Comparison of ENCODE assay signal across 21 mouse cellular contexts in the genomic region with DNA sequence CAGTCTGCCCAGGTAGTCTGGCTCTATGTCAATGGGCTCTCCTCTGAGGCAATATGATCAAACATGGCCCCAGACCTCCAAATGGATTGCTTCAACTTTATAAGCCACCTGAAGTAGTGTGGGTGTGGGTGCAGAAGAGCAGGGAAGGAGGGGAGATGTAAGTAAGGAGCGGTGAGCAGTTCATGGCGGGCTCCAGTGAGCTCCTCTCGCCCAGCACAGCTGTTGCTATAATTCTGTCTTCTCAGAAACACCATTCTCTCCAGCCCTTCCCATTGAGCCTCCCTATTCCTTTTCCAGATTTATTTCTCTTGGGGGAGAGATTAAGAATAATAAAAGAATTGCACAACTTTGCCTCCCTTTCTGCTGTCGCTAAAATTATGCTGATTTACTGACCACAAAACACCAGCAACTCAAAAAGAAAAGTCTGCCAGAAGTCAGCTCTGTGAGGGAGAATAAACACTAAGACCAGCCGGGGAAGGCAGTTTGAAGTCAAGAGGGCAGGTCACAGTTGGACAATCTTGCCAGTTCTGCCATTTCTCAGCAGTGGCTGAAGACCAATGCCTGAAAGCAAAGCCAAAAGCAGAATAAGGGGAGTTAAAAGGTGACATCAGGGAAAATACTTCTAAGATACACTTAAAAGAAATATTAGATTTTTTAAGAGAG.
DNase-seq lines count a peak whose midpoint lies in the region; ATAC-seq lines count a peak whose summit lies in the region.
"Had no signal": no experiment of that assay in that cellular context is flagged by ENCODE, and none has a peak within 500 bp of the region (broad histone marks: within the 10 kb centered on the region; RNA-seq: fewer than 3 reads in every experiment).

No protein-coding gene starts in this region.

- no peak overlapping the region for H3K4me3 ChIP-seq in hindbrain, embryonic 16.5 days (ENCODE audit: low read length)
- H3K4me3 ChIP-seq: heart, embryonic 10.5 days; hindbrain, embryonic 13.5 days; liver, embryonic 15.5 days had no signal

- 76% methylated on average over 5 of the region's 5 CpGs for WGBS in hindbrain, embryonic 16.5 days

- no peaks in the 10 kb centered on the region for H3K36me3 ChIP-seq in hindbrain, embryonic 16.5 days (ENCODE audit: control insufficient read depth, insufficient read depth, low read length)
- H3K36me3 ChIP-seq: heart, embryonic 10.5 days; hindbrain, embryonic 13.5 days; liver, embryonic 15.5 days had no signal

- no peaks in the 10 kb centered on the region for H3K9me3 ChIP-seq in hindbrain, embryonic 16.5 days (ENCODE audit: control insufficient read depth, low read length)
- H3K9me3 ChIP-seq: heart, embryonic 10.5 days; hindbrain, embryonic 13.5 days; liver, embryonic 15.5 days had no signal

- no peaks in the 10 kb centered on the region for H3K4me1 ChIP-seq in hindbrain, embryonic 16.5 days (ENCODE audit: control insufficient read depth, insufficient read depth, low read depth, low read length)
- H3K4me1 ChIP-seq: heart, embryonic 10.5 days; hindbrain, embryonic 13.5 days; liver, embryonic 15.5 days had no signal

- no peak for ATAC-seq in hindbrain, embryonic 16.5 days
- ATAC-seq: midbrain, embryonic 16.5 days had no signal

- H3K27me3 ChIP-seq in hindbrain, embryonic 16.5 days (replicated peaks; ENCODE audit: control insufficient read depth, insufficient read depth, low read length), result no peaks in the 10 kb centered on the region
- H3K27me3 ChIP-seq: hindbrain, embryonic 13.5 days; liver, embryonic 15.5 days had no signal

- no peak overlapping the region for H3K27ac ChIP-seq in hindbrain, embryonic 16.5 days (ENCODE audit: low read depth, low read length)
- H3K27ac ChIP-seq: heart, embryonic 10.5 days; hindbrain, embryonic 13.5 days; liver, embryonic 15.5 days had no signal

- no peak overlapping the region for H3K4me2 ChIP-seq in hindbrain, embryonic 16.5 days (ENCODE audit: low read length)
- H3K4me2 ChIP-seq: hindbrain, embryonic 13.5 days; liver, embryonic 15.5 days had no signal

- peak; percentile 4 for DNase-seq in kidney, adult 11 months
- DNase-seq in kidney, adult 18-20 months, result no peak
- DNase-seq in kidney, adult 9 months, result peak; percentile 19
- DNase-seq in kidney, postnatal 14 days, result peak; percentile 48
- peak; percentile 11 for DNase-seq in ovary, postnatal 14 days (ENCODE audit: low spot score)
- DNase-seq in spleen, adult 12 weeks (ENCODE audit: low spot score), result no peak
- DNase-seq: adrenal gland, postnatal 14 days; cerebellum, adult 11-12 months; cerebellum, postnatal 25 days; embryo, embryonic 11 days; gastrocnemius, postnatal 36 days; layer of hippocampus, postnatal 36 days; lung, postnatal 10 days; right cerebral cortex, adult 18-20 months; spleen, adult 18-20 months; thymus, postnatal 36 days had no signal

- no peak overlapping the region for H3K9ac ChIP-seq in hindbrain, embryonic 16.5 days (ENCODE audit: low read depth, low read length)
- H3K9ac ChIP-seq: hindbrain, embryonic 13.5 days; liver, embryonic 15.5 days had no signal

Comparison
In these comparisons a context has a peak if more than half of its experiments do, and no peak if none do; other contexts are left out.
1. DNase-seq: peak in kidney, adult 11 months (single experiment), kidney, adult 9 months (single experiment), kidney, postnatal 14 days (single experiment) and ovary, postnatal 14 days (single experiment); none in kidney, adult 18-20 months (single experiment) and spleen, adult 12 weeks (single experiment).